Mouse (Mus musculus) frontal cortex, postnatal 25 days (tissue): ENCODE data around the gene Fubp1.

Experiments used
- DNase-seq, 2 experiments: peaks; one replicate each; pipeline ENCODE4 v3.0.0; 2022; ENCODE audit warnings: low spot score in 2 of 2

Fubp1 gene

DNA sequence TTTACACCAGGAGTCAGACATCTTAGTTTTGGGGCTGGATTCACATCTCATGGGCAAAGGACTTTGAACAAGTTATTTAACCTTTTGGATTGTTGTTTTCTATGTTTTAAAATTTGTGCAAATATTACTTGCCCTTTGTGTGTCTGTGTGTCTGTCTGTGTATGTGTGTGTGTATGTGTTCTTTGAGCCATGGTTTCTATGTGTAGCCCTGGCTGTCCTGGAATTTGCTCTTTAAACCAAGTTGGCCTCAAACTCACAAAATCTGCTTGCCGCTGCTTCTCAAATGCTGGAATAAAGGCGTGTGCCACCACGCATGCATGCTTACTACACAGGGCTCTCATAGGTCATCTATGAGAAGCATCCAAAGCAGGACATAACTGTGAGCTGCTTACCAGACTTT, 66.7 kb downstream of the Fubp1 start:
- no peak for DNase-seq

DNA sequence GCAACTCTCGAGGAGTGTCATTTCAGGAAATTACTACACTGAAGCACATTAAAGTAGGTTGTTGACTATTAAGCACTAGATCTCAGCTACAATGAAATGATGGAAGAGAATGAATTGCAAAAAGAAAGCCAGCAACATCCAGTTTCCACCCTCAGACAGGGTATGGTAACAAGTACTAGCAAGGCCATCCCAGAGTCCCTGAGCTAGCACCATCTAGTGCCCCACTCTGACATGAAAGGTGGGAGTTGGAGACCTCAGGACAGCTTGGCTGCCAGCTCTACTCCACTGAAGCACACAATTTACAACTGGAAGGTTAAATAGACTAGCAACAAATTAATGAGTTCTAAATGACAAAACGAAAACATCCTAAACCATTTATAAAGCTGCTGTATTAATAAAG, 67.7 kb downstream of the Fubp1 start:
- DNase-seq = no peak

DNA sequence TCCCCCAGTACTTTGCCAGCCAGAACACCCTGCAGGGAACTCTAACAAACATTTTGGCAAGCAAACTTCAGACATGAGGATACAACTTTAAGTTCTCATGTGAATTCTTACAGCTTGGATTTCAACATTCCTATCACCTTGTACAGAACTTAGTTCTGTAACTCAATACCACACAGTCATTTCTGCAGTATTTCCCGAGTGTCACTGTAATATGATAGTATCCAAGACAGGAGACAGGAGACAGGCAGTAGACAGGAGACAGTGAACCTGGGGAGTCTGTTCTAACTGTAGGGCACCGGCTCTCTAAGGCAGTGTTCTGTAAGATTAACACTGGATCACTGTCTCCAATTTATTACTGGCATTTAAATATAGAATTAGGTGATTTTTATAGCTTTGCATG, 68.2 kb downstream of the Fubp1 start:
- DNase-seq = no peak

DNA sequence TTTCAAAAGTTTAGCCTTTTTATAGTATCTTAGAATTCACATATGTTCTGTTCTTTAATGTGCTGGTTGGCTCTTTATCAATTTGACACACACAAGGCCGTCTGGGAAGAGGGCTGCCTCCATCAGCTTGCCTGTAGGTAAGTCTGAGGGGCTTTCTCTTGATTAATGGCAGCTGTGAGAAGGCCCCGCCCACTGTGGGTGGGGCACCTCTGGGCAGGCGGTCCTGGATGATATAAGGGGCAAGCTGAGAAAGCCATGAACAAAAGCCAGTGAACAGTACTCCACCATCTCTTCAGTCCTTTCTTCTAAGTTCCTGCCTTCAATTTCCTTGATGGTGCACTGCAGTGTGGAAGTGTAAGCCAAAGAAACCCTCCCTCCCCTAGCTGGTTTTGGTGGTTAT, 71.9 kb downstream of the Fubp1 start:
- DNase-seq = no peak

DNA sequence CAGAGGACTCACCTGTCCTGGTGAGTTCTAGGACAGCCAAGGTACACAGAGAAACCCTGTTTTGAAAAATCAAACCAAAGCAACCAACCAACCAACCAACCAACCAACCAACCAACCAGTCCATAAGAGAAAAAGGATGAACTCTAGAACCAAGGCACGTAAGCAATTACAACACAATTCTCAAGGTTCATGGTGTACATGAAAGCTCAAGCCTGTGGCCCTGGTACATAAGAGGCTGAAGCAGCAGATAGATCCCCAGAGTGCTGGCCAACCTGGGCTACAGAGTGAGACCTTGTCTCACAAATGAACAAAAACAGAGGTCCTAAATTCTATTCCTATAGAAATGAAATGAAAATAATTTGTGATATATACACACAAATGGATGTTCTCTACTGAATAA, 74.1 kb downstream of the Fubp1 start:
- DNase-seq = no peak

DNA sequence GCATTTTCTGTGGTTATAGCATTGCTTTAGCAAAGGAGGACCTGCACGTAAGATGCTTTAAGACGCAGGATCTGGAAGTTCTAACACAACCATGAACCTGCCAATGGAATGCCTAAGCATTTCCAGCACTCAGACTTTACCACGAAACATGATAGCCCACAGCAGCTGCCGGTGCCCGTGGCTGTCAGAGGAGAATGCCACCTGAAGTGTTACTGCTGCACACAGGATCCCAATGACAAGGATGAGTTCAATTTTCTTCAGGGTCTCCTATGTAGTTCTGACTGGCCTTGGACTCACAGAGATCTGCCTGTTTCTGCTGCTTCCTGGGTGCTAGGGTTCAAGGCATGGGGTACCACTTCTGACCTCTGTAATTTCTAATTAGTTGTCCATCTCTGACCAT, 74.5 kb downstream of the Fubp1 start:
- DNase-seq = no peak
